Mouse (Mus musculus): ENCODE measurements at regions not wholly inside any gene's neighbourhood (a gene's known extent, or its start where the extent isn't known, plus 50 kb on each side); places are given as distances from the start of the nearest gene placed in this dataset.

- H3K9me3 ChIP-seq (replicated peaks; ENCODE audit: insufficient read depth, low read length): no peaks in the 10 kb centered on the region
- H3K27me3 ChIP-seq (ENCODE audit: control insufficient read depth in 1 of 2, insufficient read depth in 2 of 2, low read length in 2 of 2): no peaks in the 10 kb centered on the region
- H3K4me1 ChIP-seq (ENCODE audit: control insufficient read depth in 1 of 2, insufficient read depth in 2 of 2, low read length in 2 of 2): no peaks in the 10 kb centered on the region
- H3K4me3 ChIP-seq (ENCODE audit: control insufficient read depth in 1 of 2, insufficient read depth in 1 of 2, low read depth in 2 of 2, low read length in 2 of 2): no peak overlapping the region
- TF ChIP-seq MAFK (IDR thresholded peaks at IDR 0.05; ENCODE audit: borderline replicate concordance, low read depth, low read length): no peak
- no peak for TF ChIP-seq MYC (IDR thresholded peaks at IDR 0.05; ENCODE audit: low read depth, low read length)
- no peak for TF ChIP-seq TBP (IDR thresholded peaks at IDR 0.05; ENCODE audit: low read depth, low read length)
- TF ChIP-seq POLR2AphosphoS2 (IDR thresholded peaks at IDR 0.05; ENCODE audit: low read length): no peak
- TF ChIP-seq MEF2A (IDR thresholded peaks at IDR 0.05; ENCODE audit: extremely low read depth, insufficient replicate concordance, low read depth, low read length, poor library complexity, severe bottlenecking): no peak
- TF ChIP-seq JUND (IDR thresholded peaks at IDR 0.05; ENCODE audit: low read depth, low read length): no peak
- no peak for TF ChIP-seq MXI1 (IDR thresholded peaks at IDR 0.05; ENCODE audit: low read depth, low read length)
- H3K36me3 ChIP-seq (ENCODE audit: control insufficient read depth in 1 of 2, insufficient read depth in 2 of 2, low read length in 2 of 2): no peaks in the 10 kb centered on the region
- no peak for DNase-seq (ENCODE audit: low read depth, low spot score)
- no peak overlapping the region for H3K27ac ChIP-seq (ENCODE audit: control insufficient read depth, low read depth, low read length)
- H3K79me2 ChIP-seq (ENCODE audit: control insufficient read depth, insufficient read depth, low read length, poor library complexity): no peaks in the 10 kb centered on the region
- H3K9ac ChIP-seq (ENCODE audit: control insufficient read depth, low read depth, low read length, poor library complexity, severe bottlenecking): no peak overlapping the region
Measured at GRCm38 (mm10) chr4:93873271-93873670, 538.0 kb upstream of the Tusc1 start.

DNA sequence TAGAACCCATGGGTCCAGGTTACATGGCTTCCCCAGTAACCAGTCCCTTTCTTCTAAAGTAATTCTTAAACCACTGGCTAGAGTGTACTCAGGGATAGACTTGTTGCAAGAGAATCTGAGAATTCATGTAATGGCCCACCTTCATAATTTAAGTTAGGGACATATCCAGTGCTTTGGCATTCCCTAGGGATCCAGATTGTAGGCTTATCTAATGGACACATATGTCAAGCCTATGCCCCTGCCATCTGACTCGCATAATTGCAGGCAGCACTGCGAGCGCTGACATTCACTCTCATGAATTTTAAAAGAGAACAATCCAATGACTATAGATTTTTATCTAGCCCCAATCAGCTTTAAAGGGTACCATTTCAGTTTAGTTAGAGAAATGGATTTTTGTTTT lies 518.1 kb upstream of the Tusc1 start:
- no peak overlapping the region for H3K4me3 ChIP-seq (ENCODE audit: control insufficient read depth in 1 of 2, insufficient read depth in 1 of 2, low read depth in 2 of 2, low read length in 2 of 2)
- H3K4me1 ChIP-seq (ENCODE audit: control insufficient read depth in 1 of 2, insufficient read depth in 2 of 2, low read length in 2 of 2): no peaks in the 10 kb centered on the region; a peak in 1 of 4 replicates
- H3K36me3 ChIP-seq (ENCODE audit: control insufficient read depth in 1 of 2, insufficient read depth in 2 of 2, low read length in 2 of 2): peaks cover 0 to 4% of the 10 kb centered on the region in 2 experiments; a peak in 2 of 4 replicates
- H3K9ac ChIP-seq (ENCODE audit: control insufficient read depth, low read depth, low read length, poor library complexity, severe bottlenecking): no peak overlapping the region
- no peaks in the 10 kb centered on the region for H3K9me3 ChIP-seq (replicated peaks; ENCODE audit: insufficient read depth, low read length)
- H3K27me3 ChIP-seq (ENCODE audit: control insufficient read depth in 1 of 2, insufficient read depth in 2 of 2, low read length in 2 of 2): no peaks in the 10 kb centered on the region
- TF ChIP-seq TBP (IDR thresholded peaks at IDR 0.05; ENCODE audit: low read depth, low read length): no peak
- no peak for TF ChIP-seq CHD2 (IDR thresholded peaks at IDR 0.05; ENCODE audit: low read length)
- no peak for TF ChIP-seq CTCF (IDR thresholded peaks at IDR 0.05 in 2 of 3, conservative IDR thresholded peaks at IDR 0.05 in 1 of 3; ENCODE audit: control insufficient read depth in 1 of 3, insufficient read depth in 1 of 3, low read depth in 2 of 3, low read length in 3 of 3, poor library complexity in 1 of 3, severe bottlenecking in 1 of 3)
- no peak for TF ChIP-seq POLR2A (IDR thresholded peaks at IDR 0.05; ENCODE audit: control insufficient read depth in 1 of 2, insufficient read depth in 1 of 2, low read depth in 1 of 2, low read length in 2 of 2, poor library complexity in 1 of 2)
- no peak for TF ChIP-seq GATA1 (IDR thresholded peaks at IDR 0.05; ENCODE audit: low read depth, low read length)
- TF ChIP-seq SIN3A (IDR thresholded peaks at IDR 0.05; ENCODE audit: low read length): no peak
- no peak for TF ChIP-seq MAZ (IDR thresholded peaks at IDR 0.05; ENCODE audit: low read depth, low read length)
- no peak for TF ChIP-seq RCOR1 (IDR thresholded peaks at IDR 0.05; ENCODE audit: low read depth, low read length)
- TF ChIP-seq MEF2A (IDR thresholded peaks at IDR 0.05; ENCODE audit: extremely low read depth, insufficient replicate concordance, low read depth, low read length, poor library complexity, severe bottlenecking): no peak
- no peak for TF ChIP-seq TAL1 (IDR thresholded peaks at IDR 0.05; ENCODE audit: low read length)
- no peak for TF ChIP-seq POLR2AphosphoS2 (IDR thresholded peaks at IDR 0.05; ENCODE audit: low read length)
- TF ChIP-seq JUND (IDR thresholded peaks at IDR 0.05; ENCODE audit: low read depth, low read length): no peak
- TF ChIP-seq HCFC1 (IDR thresholded peaks at IDR 0.05; ENCODE audit: low read depth, low read length): no peak
- no peak for TF ChIP-seq MAFK (IDR thresholded peaks at IDR 0.05; ENCODE audit: borderline replicate concordance, low read depth, low read length)
- no peak for TF ChIP-seq USF1 (IDR thresholded peaks at IDR 0.05; ENCODE audit: low read depth, low read length)
- no peaks in the 10 kb centered on the region for H3K79me2 ChIP-seq (ENCODE audit: control insufficient read depth, insufficient read depth, low read length, poor library complexity)
- no peak for DNase-seq (ENCODE audit: low read depth, low spot score)
- no peak overlapping the region for H3K27ac ChIP-seq (ENCODE audit: control insufficient read depth, low read depth, low read length)
